In genomic region chr9:120068047-120068446, GRCm38 (mm10) we compare ENCODE assay signal across 13 mouse cellular contexts. TPM values are rescaled to one million over a fixed set of nuclear protein-coding genes. Genes with fewer than 3 reads are reported as not detected.
DNase-seq lines count a peak whose midpoint lies in the region; ATAC-seq lines count a peak whose summit lies in the region.
"Had no signal": no experiment of that assay in that cellular context is flagged by ENCODE, and none has a peak within 500 bp of the region (broad histone marks: within the 10 kb centered on the region; RNA-seq: fewer than 3 reads in every experiment).

No protein-coding gene starts in this region.

- H3K9ac ChIP-seq in liver, embryonic 13.5 days: no peak overlapping the region
- H3K9ac ChIP-seq in liver, embryonic 11.5 days (ENCODE audit: low read depth, low read length): no peak overlapping the region
- H3K9ac ChIP-seq in stomach, embryonic 16.5 days (ENCODE audit: low read length): no peak overlapping the region
- H3K9ac ChIP-seq: lung, embryonic 15.5 days had no signal

- H3K4me1 ChIP-seq in liver, embryonic 13.5 days (replicated peaks): peaks cover 11% of the 10 kb centered on the region
- no peaks in the 10 kb centered on the region for H3K4me1 ChIP-seq in liver, embryonic 11.5 days (replicated peaks; ENCODE audit: control insufficient read depth, insufficient read depth, low read length)
- H3K4me1 ChIP-seq in stomach, embryonic 16.5 days (ENCODE audit: control insufficient read depth, insufficient read depth, low read length): no peaks in the 10 kb centered on the region; the same call in 1 of the 2 replicates
- H3K4me1 ChIP-seq: lung, embryonic 15.5 days had no signal

- no peak overlapping the region for H3K27ac ChIP-seq in liver, embryonic 13.5 days
- no peak overlapping the region for H3K27ac ChIP-seq in liver, embryonic 11.5 days (ENCODE audit: low read depth, low read length)
- H3K27ac ChIP-seq in stomach, embryonic 16.5 days (ENCODE audit: low read length): no peak overlapping the region
- H3K27ac ChIP-seq: lung, embryonic 15.5 days had no signal

- intact Hi-C loops in gastrocnemius, postnatal 36 days (cut with DNase I): no loop called here

- no peak overlapping the region for H3K4me2 ChIP-seq in liver, embryonic 13.5 days
- no peak overlapping the region for H3K4me2 ChIP-seq in liver, embryonic 11.5 days
- no peak overlapping the region for H3K4me2 ChIP-seq in stomach, embryonic 16.5 days (ENCODE audit: low read depth, low read length)
- H3K4me2 ChIP-seq: lung, embryonic 15.5 days had no signal

- no peak overlapping the region for H3K4me3 ChIP-seq in liver, embryonic 13.5 days (replicated peaks)
- no peak overlapping the region for H3K4me3 ChIP-seq in liver, embryonic 11.5 days (ENCODE audit: low read depth, low read length)
- H3K4me3 ChIP-seq in stomach, embryonic 16.5 days (replicated peaks; ENCODE audit: low read length): no peak overlapping the region
- H3K4me3 ChIP-seq: lung, embryonic 15.5 days had no signal

- WGBS in liver, embryonic 13.5 days (ENCODE audit: insufficient replicate concordance): 20% methylated on average over 10 of the region's 10 CpGs
- WGBS in liver, embryonic 11.5 days: 35% methylated on average over 10 of the region's 10 CpGs
- 21% methylated on average over 10 of the region's 10 CpGs for WGBS in large intestine, adult 2 months
- WGBS in stomach, embryonic 16.5 days: 49% methylated on average over 10 of the region's 10 CpGs

- H3K9me3 ChIP-seq in liver, embryonic 13.5 days (replicated peaks): no peaks in the 10 kb centered on the region
- H3K9me3 ChIP-seq in liver, embryonic 11.5 days (ENCODE audit: control insufficient read depth, low read length): no peaks in the 10 kb centered on the region
- H3K9me3 ChIP-seq in stomach, embryonic 16.5 days (replicated peaks; ENCODE audit: control insufficient read depth, low read length): no peaks in the 10 kb centered on the region
- H3K9me3 ChIP-seq: lung, embryonic 15.5 days had no signal

- H3K36me3 ChIP-seq in liver, embryonic 13.5 days: no peaks in the 10 kb centered on the region
- H3K36me3 ChIP-seq in liver, embryonic 11.5 days (ENCODE audit: control insufficient read depth, insufficient read depth, low read length): no peaks in the 10 kb centered on the region
- no peaks in the 10 kb centered on the region for H3K36me3 ChIP-seq in stomach, embryonic 16.5 days (ENCODE audit: control insufficient read depth, insufficient read depth, low read length)
- H3K36me3 ChIP-seq: lung, embryonic 15.5 days had no signal

- DNase-seq in liver, embryonic 13.5 days: no peak
- no peak for DNase-seq in liver, embryonic 11.5 days (ENCODE audit: low spot score)
- peak; percentile 58 for DNase-seq in large intestine, adult 2 months (ENCODE audit: low read depth, low spot score)
- no peak for DNase-seq in lung, postnatal 25 days (ENCODE audit: low spot score)
- no peak for DNase-seq in gastrocnemius, postnatal 36 days
- DNase-seq: embryo, embryonic 11 days; gastrocnemius, postnatal 10 days; thymus, postnatal 36 days had no signal

- 0 out of 2 replicates have a peak, but pooled peaks have one; percentile 26 for ATAC-seq in liver, embryonic 13.5 days (ENCODE audit: low read depth)
- ATAC-seq in liver, embryonic 11.5 days (replicated peaks; ENCODE audit: low FRiP score): no peak
- ATAC-seq in common myeloid progenitor, adult 5-6 weeks (replicated peaks; ENCODE audit: low read depth, poor library complexity, severe bottlenecking): peak; percentile 91
- 0 out of 2 replicates have a peak, but pooled peaks have one; percentile 52 for ATAC-seq in stomach, embryonic 16.5 days (ENCODE audit: insufficient read depth, low FRiP score)

- H3K27me3 ChIP-seq in liver, embryonic 13.5 days: no peaks in the 10 kb centered on the region
- H3K27me3 ChIP-seq in liver, embryonic 11.5 days (replicated peaks; ENCODE audit: control insufficient read depth, insufficient read depth, low read length): no peaks in the 10 kb centered on the region
- no peaks in the 10 kb centered on the region for H3K27me3 ChIP-seq in stomach, embryonic 16.5 days (ENCODE audit: control insufficient read depth, insufficient read depth, low read length)
- H3K27me3 ChIP-seq: lung, embryonic 15.5 days had no signal

RNA-seq across cellular contexts. Expression of gene Cx3cr1, which starts 1.6 kb away (rescaled TPM):
- polyA plus RNA-seq in liver, embryonic 13.5 days (2015; fragmentation: Nextera tagmentation; extraction: Ambion mirVana): 3.5 and 4.3 TPM in 2 replicates
- 5.7 and 7.0 TPM in 2 replicates for polyA plus RNA-seq in liver, embryonic 11.5 days (2014; fragmentation: Nextera tagmentation; extraction: Ambion mirVana)
- 7.5 and 9.4 TPM in 2 replicates for total RNA-seq in common myeloid progenitor, adult 5-6 weeks (2017)
- polyA plus RNA-seq in large intestine, adult 2 months (2012; rRNA removed): 6.1 and 11.3 TPM in 2 replicates
- 13.7 and 15.2 TPM in 2 replicates for polyA plus RNA-seq in stomach, embryonic 16.5 days (2015; fragmentation: Nextera tagmentation; extraction: Ambion mirVana)
- total RNA-seq in gastrocnemius, postnatal 36 days (2021): under 1 TPM; 0.28 to 0.52 TPM

RNA-seq across cellular contexts. Expression of gene Ccr8, which starts 23.9 kb away (rescaled TPM):
- polyA plus RNA-seq in liver, embryonic 13.5 days (2015; fragmentation: Nextera tagmentation; extraction: Ambion mirVana): 0.13 TPM in 1 of 2 replicates, not detected in the other
- polyA plus RNA-seq in liver, embryonic 11.5 days (2014; fragmentation: Nextera tagmentation; extraction: Ambion mirVana): not detected in 2 replicates
- not detected in 2 replicates for total RNA-seq in common myeloid progenitor, adult 5-6 weeks (2017)
- 0.20 and 0.47 TPM in 2 replicates for polyA plus RNA-seq in large intestine, adult 2 months (2012; rRNA removed)
- polyA plus RNA-seq in stomach, embryonic 16.5 days (2015; fragmentation: Nextera tagmentation; extraction: Ambion mirVana): 0.97 and 1.0 TPM in 2 replicates
- not detected for total RNA-seq in gastrocnemius, postnatal 36 days (2021)
- total RNA-seq: heart, postnatal 10 days; left cerebral cortex, postnatal 10 days had no signal

RNA-seq across cellular contexts. Expression of gene Slc25a38, which starts 42.1 kb away (rescaled TPM):
- 137 and 138 TPM in 2 replicates for polyA plus RNA-seq in liver, embryonic 13.5 days (2015; fragmentation: Nextera tagmentation; extraction: Ambion mirVana)
- polyA plus RNA-seq in liver, embryonic 11.5 days (2014; fragmentation: Nextera tagmentation; extraction: Ambion mirVana): 138 and 147 TPM in 2 replicates
- 31.2 and 41.1 TPM in 2 replicates for total RNA-seq in common myeloid progenitor, adult 5-6 weeks (2017)
- 22.9 and 25.9 TPM in 2 replicates for polyA plus RNA-seq in large intestine, adult 2 months (2012; rRNA removed)
- 34.8 and 35.0 TPM in 2 replicates for polyA plus RNA-seq in stomach, embryonic 16.5 days (2015; fragmentation: Nextera tagmentation; extraction: Ambion mirVana)
- total RNA-seq in gastrocnemius, postnatal 36 days (2021): 1 to 10 TPM; 7.8 to 9.2 TPM

RNA-seq across cellular contexts. Expression of gene Xirp1, which starts 44.6 kb away (rescaled TPM):
- polyA plus RNA-seq in liver, embryonic 13.5 days (2015; fragmentation: Nextera tagmentation; extraction: Ambion mirVana): 0.01 and 0.14 TPM in 2 replicates
- polyA plus RNA-seq in liver, embryonic 11.5 days (2014; fragmentation: Nextera tagmentation; extraction: Ambion mirVana): 0.25 and 1.1 TPM in 2 replicates
- total RNA-seq in common myeloid progenitor, adult 5-6 weeks (2017): not detected in 2 replicates
- polyA plus RNA-seq in large intestine, adult 2 months (2012; rRNA removed): 0.02 and 0.07 TPM in 2 replicates
- polyA plus RNA-seq in stomach, embryonic 16.5 days (2015; fragmentation: Nextera tagmentation; extraction: Ambion mirVana): 0.14 and 1.6 TPM in 2 replicates
- total RNA-seq in gastrocnemius, postnatal 36 days (2021): 100 to 1,000 TPM in 1 of 2 experiments, 10 to 100 TPM in 1; 96.9 to 125 TPM

RNA-seq across cellular contexts. Expression of gene Rpsa, which starts 59.4 kb away (rescaled TPM):
- polyA plus RNA-seq in liver, embryonic 13.5 days (2015; fragmentation: Nextera tagmentation; extraction: Ambion mirVana): 1,061 and 1,158 TPM in 2 replicates
- 1,895 and 1,977 TPM in 2 replicates for polyA plus RNA-seq in liver, embryonic 11.5 days (2014; fragmentation: Nextera tagmentation; extraction: Ambion mirVana)
- total RNA-seq in common myeloid progenitor, adult 5-6 weeks (2017): 5,315 and 5,374 TPM in 2 replicates
- 2,119 and 2,302 TPM in 2 replicates for polyA plus RNA-seq in large intestine, adult 2 months (2012; rRNA removed)
- polyA plus RNA-seq in stomach, embryonic 16.5 days (2015; fragmentation: Nextera tagmentation; extraction: Ambion mirVana): 1,156 and 1,211 TPM in 2 replicates
- total RNA-seq in gastrocnemius, postnatal 36 days (2021): 100 to 1,000 TPM; 366 to 400 TPM
